Mouse (Mus musculus): Measurements from ENCODE around the gene Dusp11.

DNA sequence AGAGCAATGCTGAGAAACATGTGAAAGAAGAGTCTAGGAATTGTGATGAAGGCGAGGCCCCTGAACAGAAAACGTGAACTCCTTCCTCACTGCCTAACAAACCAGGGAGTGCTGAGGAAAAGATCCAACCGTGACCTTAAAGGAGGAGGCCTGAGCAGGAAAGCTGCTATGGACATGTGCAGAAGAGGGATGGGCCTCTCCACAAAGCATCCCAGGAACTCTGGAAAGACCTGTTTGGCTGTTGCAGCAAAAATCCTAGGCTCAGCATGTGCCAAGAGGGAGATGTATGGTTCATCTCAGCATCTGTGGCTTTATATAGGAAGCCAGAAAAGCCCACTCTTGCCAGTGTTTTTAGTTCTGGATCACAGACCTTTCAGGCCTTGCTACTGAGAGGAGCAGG, 11.2 kb upstream of the Dusp11 start:
- TF ChIP-seq EP300 (IDR thresholded peaks at IDR 0.05; ENCODE audit: low read length) (no peak), CTCF (conservative IDR thresholded peaks at IDR 0.05 in 1 of 2, IDR thresholded peaks at IDR 0.05 in 1 of 2; ENCODE audit: low read depth in 2 of 2, low read length in 2 of 2) (no peak), TCF12 (IDR thresholded peaks at IDR 0.05; ENCODE audit: low read depth, low read length) (no peak), POLR2A (IDR thresholded peaks at IDR 0.05; ENCODE audit: low read depth, low read length) (no peak), ZKSCAN1 (IDR thresholded peaks at IDR 0.05; ENCODE audit: borderline replicate concordance, low read depth, low read length) (no peak), NRF1 (IDR thresholded peaks at IDR 0.05; ENCODE audit: low read depth, low read length) (no peak)
